Mouse (Mus musculus): Measurements from ENCODE around the gene Snx32.
"Not testable (repeated sequence)": the region's sequence is repeated elsewhere in the genome, so short reads cannot be mapped to it uniquely, and the experiment has no call there.

DNA sequence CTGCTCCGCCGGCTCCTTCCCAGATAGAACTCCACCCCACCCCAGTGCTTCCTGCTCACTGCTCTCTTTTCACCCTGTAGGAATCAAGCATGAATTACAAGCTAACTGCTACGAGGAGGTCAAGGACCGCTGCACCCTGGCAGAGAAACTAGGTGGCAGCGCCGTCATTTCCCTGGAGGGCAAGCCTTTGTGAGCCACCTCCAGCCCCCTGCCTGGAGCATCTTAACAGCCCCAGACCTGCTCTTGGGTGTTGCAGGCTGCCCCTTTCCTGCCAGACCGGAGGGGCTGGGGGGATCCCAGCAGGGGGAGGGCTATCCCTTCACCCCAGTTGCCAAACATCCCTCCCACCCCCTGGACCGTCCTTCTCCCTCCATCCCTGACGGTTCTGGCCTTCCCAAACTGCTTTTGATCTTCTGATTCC is 17.0 kb downstream of the Snx32 start:
- TF ChIP-seq CTCF (IDR thresholded peaks at IDR 0.05), result peak; percentile 16; the same call in 1 of the 2 replicates
- not testable (repeated sequence) for TF ChIP-seq EP300 (IDR thresholded peaks at IDR 0.05)
